Mouse (Mus musculus) intestine, embryonic 15.5 days (tissue): Measurements from ENCODE around the gene Rassf1. TPM values are rescaled to one million over a fixed set of nuclear protein-coding genes. Genes with fewer than 3 reads are reported as not detected.

Source experiments
- ATAC-seq: fragments of 200-750 bp; cut with Nextera tagmentation; 2 replicates; pipeline ENCODE4 v1.8.0; 2017; ENCODE audit warnings: moderate TSS enrichment, moderate library complexity
- H3K27ac ChIP-seq: fragments of 300-500 bp; sonication (generic); 2 replicates; pipeline ENCODE4 v1.5.1; 2015; ENCODE audit warnings: mild to moderate bottlenecking, inconsistent platforms
- H3K27me3 ChIP-seq: fragments of 300-500 bp; sonication (generic); replicated peaks from 2 replicates; pipeline ENCODE4 v1.6.1; 2015; ENCODE audit warnings: inconsistent platforms
- H3K36me3 ChIP-seq: fragments of 300-500 bp; sonication (generic); 2 replicates; pipeline ENCODE4 v1.6.1; 2015; ENCODE audit warnings: inconsistent platforms
- H3K4me1 ChIP-seq: fragments of 300-500 bp; sonication (generic); replicated peaks from 2 replicates; pipeline ENCODE4 v1.6.1; 2015; ENCODE audit warnings: inconsistent platforms
- H3K4me2 ChIP-seq: fragments of 300-500 bp; sonication (generic); replicated peaks from 2 replicates; pipeline ENCODE4 v1.6.1; 2015; ENCODE audit warnings: mild to moderate bottlenecking, inconsistent platforms
- H3K4me3 ChIP-seq: fragments of 300-500 bp; sonication (generic); replicated peaks from 2 replicates; pipeline ENCODE4 v1.5.1; 2015; ENCODE audit warnings: inconsistent platforms
- H3K9ac ChIP-seq: fragments of 300-500 bp; sonication (generic); 2 replicates; pipeline ENCODE4 v1.6.1; 2015; ENCODE audit warnings: inconsistent platforms
- H3K9me3 ChIP-seq: fragments of 300-500 bp; sonication (generic); 2 replicates; pipeline ENCODE4 v1.6.1; 2016; ENCODE audit warnings: inconsistent platforms
- whole genome bisulfite sequencing: fragments of 180-500 bp; shearing (Covaris S2); methylation state at CpG from one replicate; pipeline ENCODE4 v1.1.7; 2015; 5-methylcytosine and 5-hydroxymethylcytosine counted together
- polyA plus RNA-seq: library from polyadenylated mRNA; unstranded; fragments of >200 nt; fragmentation: Nextera tagmentation; extraction: Ambion mirVana; gene quantifications from 2 replicates; pipeline ENCODE4 v1.2.1, GENCODE M21; 2015

The Rassf1 gene
- polyA plus RNA-seq, 1 experiment from 2014 or later, result 51.7 TPM

- Histone ChIP-seq H3K27me3 (no peaks in the 10 kb centered on the region), H3K9me3 (no peaks in the 10 kb centered on the region), H3K36me3 (0 out of 2 replicates have a peak, but pooled peaks cover 3% of the 10 kb centered on the region), H3K4me1 (peaks cover 37% of the 10 kb centered on the region), H3K27ac (no peak overlapping the region), H3K4me3 (no peak overlapping the region), H3K9ac (no peak overlapping the region), H3K4me2 (no peak overlapping the region)
- ATAC-seq, result no peak
- WGBS, result 84% methylated on average over 11 of the region's 11 CpGs
These were observed 49.9 kb downstream of the Rassf1 start for GRCm38 (mm10) chr9:107601275-107601674.

GRCm38 (mm10) chr9:107602068-107602648 lies 50.8 kb downstream of the Rassf1 start:
- ATAC-seq, result 0 out of 2 replicates have a peak, but pooled peaks have one; percentile 39
- Histone ChIP-seq H3K4me3 (no peak overlapping the region), H3K9me3 (no peaks in the 10 kb centered on the region), H3K4me1 (peaks cover 45% of the 10 kb centered on the region), H3K27ac (no peak overlapping the region), H3K27me3 (no peaks in the 10 kb centered on the region), H3K4me2 (no peak overlapping the region), H3K36me3 (no peaks in the 10 kb centered on the region), H3K9ac (no peak overlapping the region)
- WGBS, result 11% methylated on average over 10 of the region's 10 CpGs

- Histone ChIP-seq H3K27ac (no peak overlapping the region), H3K36me3 (no peaks in the 10 kb centered on the region), H3K4me2 (peak overlapping the region; percentile 59), H3K4me1 (peaks cover 55% of the 10 kb centered on the region), H3K9me3 (no peaks in the 10 kb centered on the region), H3K9ac (no peak overlapping the region), H3K4me3 (no peak overlapping the region), H3K27me3 (no peaks in the 10 kb centered on the region)
- 71% methylated on average over 6 of the region's 6 CpGs for WGBS
- ATAC-seq, result no peak
These were observed 51.9 kb downstream of the Rassf1 start for GRCm38 (mm10) chr9:107603251-107603650.

GRCm38 (mm10) chr9:107605041-107605661 lies 53.8 kb downstream of the Rassf1 start:
- peak overlapping the region; percentile 86 for H3K27ac ChIP-seq
- H3K4me3 ChIP-seq, result peak overlapping the region; percentile 42
- WGBS, result 26% methylated on average over 23 of the region's 23 CpGs
- H3K4me1 ChIP-seq, result peaks cover 56% of the 10 kb centered on the region
- no peaks in the 10 kb centered on the region for H3K9me3 ChIP-seq
- peak overlapping the region; percentile 59 for H3K4me2 ChIP-seq
- peak; percentile 69 for ATAC-seq
- H3K27me3 ChIP-seq, result no peaks in the 10 kb centered on the region
- H3K36me3 ChIP-seq, result no peaks in the 10 kb centered on the region
- H3K9ac ChIP-seq, result peak overlapping the region; percentile 46; the same call in 1 of the 2 replicates

GRCm38 (mm10) chr9:107606591-107606990 lies 55.2 kb downstream of the Rassf1 start:
- peak overlapping the region; percentile 86 for H3K27ac ChIP-seq
- H3K9me3 ChIP-seq, result no peaks in the 10 kb centered on the region
- peaks cover 58% of the 10 kb centered on the region for H3K4me1 ChIP-seq
- no peaks in the 10 kb centered on the region for H3K36me3 ChIP-seq
- peak overlapping the region; percentile 23 for H3K4me3 ChIP-seq
- peak overlapping the region; percentile 59 for H3K4me2 ChIP-seq
- peak overlapping the region; percentile 29; the same call in 1 of the 2 replicates for H3K9ac ChIP-seq
- no peaks in the 10 kb centered on the region for H3K27me3 ChIP-seq
- peak; percentile 55 for ATAC-seq
- WGBS, result 15% methylated on average over 9 of the region's 9 CpGs

GRCm38 (mm10) chr9:107607036-107607435 lies 55.7 kb downstream of the Rassf1 start:
- Histone ChIP-seq H3K27me3 (no peaks in the 10 kb centered on the region), H3K4me3 (peak overlapping the region; percentile 23), H3K4me1 (peaks cover 62% of the 10 kb centered on the region), H3K4me2 (peak overlapping the region; percentile 59), H3K36me3 (no peaks in the 10 kb centered on the region), H3K9me3 (no peaks in the 10 kb centered on the region), H3K9ac (peak overlapping the region; percentile 29; the same call in 1 of the 2 replicates), H3K27ac (peak overlapping the region; percentile 86)
- WGBS, result 53% methylated on average over 2 of the region's 2 CpGs
- peak; percentile 1; the same call in 1 of the 2 replicates for ATAC-seq

- WGBS, result 35% methylated on average over 9 of the region's 9 CpGs
- peak overlapping the region; percentile 59 for H3K4me2 ChIP-seq
- H3K4me1 ChIP-seq, result peaks cover 66% of the 10 kb centered on the region
- no peaks in the 10 kb centered on the region for H3K36me3 ChIP-seq
- peak overlapping the region; percentile 26; the same call in 1 of the 2 replicates for H3K9ac ChIP-seq
- no peak for ATAC-seq
- H3K9me3 ChIP-seq, result no peaks in the 10 kb centered on the region
- no peaks in the 10 kb centered on the region for H3K27me3 ChIP-seq
- peak overlapping the region; percentile 86 for H3K27ac ChIP-seq
- no peak overlapping the region for H3K4me3 ChIP-seq
These were observed 56.4 kb downstream of the Rassf1 start for GRCm38 (mm10) chr9:107607653-107608245.

GRCm38 (mm10) chr9:107608741-107609432 lies 57.5 kb downstream of the Rassf1 start, which contains the start of gene Sema3b:
Gene Sema3b (minus strand): TSS chr9:107609229.
- H3K9ac ChIP-seq, result peak within 1 kb of the TSS; percentile 26; the same call in 1 of the 2 replicates
- H3K9me3 ChIP-seq, result no peaks in the 10 kb centered on the region
- no peak for ATAC-seq
- 40% methylated on average over 12 of the region's 12 CpGs for WGBS
- H3K4me2 ChIP-seq, result peak within 1 kb of the TSS; percentile 59
- peak within 1 kb of the TSS; percentile 86 for H3K27ac ChIP-seq
- no peaks in the 10 kb centered on the region for H3K36me3 ChIP-seq
- H3K4me3 ChIP-seq, result no peak within 1 kb of the TSS
- no peaks in the 10 kb centered on the region for H3K27me3 ChIP-seq
- peaks cover 64% of the 10 kb centered on the region for H3K4me1 ChIP-seq

GRCm38 (mm10) chr9:107609433-107609830 lies 58.1 kb downstream of the Rassf1 start:
- WGBS, result 64% methylated on average over 4 of the region's 4 CpGs
- Histone ChIP-seq H3K9me3 (no peaks in the 10 kb centered on the region), H3K4me2 (peak overlapping the region; percentile 59; the same call in 1 of the 2 replicates), H3K27ac (peak overlapping the region; percentile 7; the same call in 1 of the 2 replicates), H3K36me3 (no peaks in the 10 kb centered on the region), H3K4me1 (peaks cover 61% of the 10 kb centered on the region), H3K4me3 (no peak overlapping the region), H3K27me3 (no peaks in the 10 kb centered on the region), H3K9ac (no peak overlapping the region)
- ATAC-seq, result no peak

- Histone ChIP-seq H3K4me3 (peak overlapping the region; percentile 35), H3K9me3 (no peaks in the 10 kb centered on the region), H3K27ac (peak overlapping the region; percentile 92), H3K36me3 (peaks cover 17% of the 10 kb centered on the region; the same call in 1 of the 2 replicates), H3K4me2 (peak overlapping the region; percentile 82), H3K4me1 (peaks cover 46% of the 10 kb centered on the region), H3K27me3 (no peaks in the 10 kb centered on the region), H3K9ac (peak overlapping the region; percentile 55)
- 71% methylated on average over 6 of the region's 6 CpGs for WGBS
- ATAC-seq, result no peak
These were observed 60.3 kb downstream of the Rassf1 start for GRCm38 (mm10) chr9:107611456-107612190.
